Mouse (Mus musculus) adrenal gland, postnatal 4 days (tissue): ENCODE results near the gene Vmn1r219. TPM values are rescaled to one million over a fixed set of nuclear protein-coding genes. Genes with fewer than 3 reads are reported as not detected.
"Not testable (repeated sequence)": the region's sequence is repeated elsewhere in the genome, so short reads cannot be mapped to it uniquely, and the experiment has no call there.

Source experiments
- DNase-seq, 2 experiments: peaks; one replicate each; pipeline ENCODE4 v3.0.0; 2021 to 2022; ENCODE audit warnings: low spot score in 2 of 2, mixed read lengths in 2 of 2
- long read RNA-seq, 2 experiments: library from polyadenylated mRNA; stranded (forward); transcript quantifications; one replicate each; pipeline ENCODE4 v2.0.0; 2021
- total RNA-seq, 2 experiments: library from RNA; stranded (reverse); gene quantifications; 2 replicates each; pipeline ENCODE4 v1.2.3; 2021

The Vmn1r219 gene
- not detected for total RNA-seq
- long read RNA-seq, experiment 1 = 0 reads
- long read RNA-seq, experiment 2 = 0 reads

GRCm38 (mm10) chr13:23159012-23159411 lies at the start of gene Vmn1r219:
Vmn1r219 (plus strand) TSS chr13:23159312.
- DNase-seq = no peak

- not testable (repeated sequence) for DNase-seq
Measured at GRCm38 (mm10) chr13:23118126-23118525, 41.0 kb upstream of the Vmn1r219 start, which contains the start of gene Vmn1r217. Vmn1r217 (minus strand) TSS chr13:23118226.

- no peak for DNase-seq
Measured at GRCm38 (mm10) chr13:23120611-23121010, 38.5 kb upstream of the Vmn1r219 start.

- DNase-seq = no peak
Measured at GRCm38 (mm10) chr13:23133099-23133498, 26.0 kb upstream of the Vmn1r219 start, which contains the start of gene Vmn1r218. Vmn1r218 (plus strand) TSS chr13:23133155.

GRCm38 (mm10) chr13:23133501-23133900 lies 25.6 kb upstream of the Vmn1r219 start:
- no peak for DNase-seq

- no peak for DNase-seq
Measured at GRCm38 (mm10) chr13:23138880-23139279, 20.2 kb upstream of the Vmn1r219 start.

GRCm38 (mm10) chr13:23157848-23158247 lies 1.3 kb upstream of the Vmn1r219 start:
- no peak for DNase-seq

- not testable (repeated sequence) for DNase-seq
Measured at GRCm38 (mm10) chr13:23166471-23166870, 7.4 kb downstream of the Vmn1r219 start.

GRCm38 (mm10) chr13:23187875-23188274 lies 28.8 kb downstream of the Vmn1r219 start, which contains the start of gene Vmn1r220:
Vmn1r220 (minus strand) TSS chr13:23187975.
- no peak for DNase-seq

- DNase-seq = not testable (repeated sequence)
Measured at GRCm38 (mm10) chr13:23203885-23204284, 44.8 kb downstream of the Vmn1r219 start.

GRCm38 (mm10) chr13:23213827-23214226 lies 54.7 kb downstream of the Vmn1r219 start, which contains the start of gene Vmn1r221:
Vmn1r221 (plus strand) TSS chr13:23214127.
- not testable (repeated sequence) for DNase-seq

Other genes starting within 250 kb of the Vmn1r219 start
- gene Vmn1r213, start 151.7 kb upstream of the Vmn1r219 start, total RNA-seq = not detected
- gene Vmn1r214, start 128.9 kb upstream of the Vmn1r219 start, total RNA-seq = not detected
- not detected for gene Vmn1r215, start 91.3 kb upstream of the Vmn1r219 start, total RNA-seq
- not detected for gene Vmn1r217, start 41.1 kb upstream of the Vmn1r219 start, total RNA-seq
- not detected for gene Vmn1r218, start 26.2 kb upstream of the Vmn1r219 start, total RNA-seq
- gene Vmn1r220, start 28.7 kb downstream of the Vmn1r219 start, total RNA-seq = not detected
- not detected for gene Vmn1r221, start 54.8 kb downstream of the Vmn1r219 start, total RNA-seq
- gene Vmn1r222, start 76.6 kb downstream of the Vmn1r219 start, total RNA-seq = not detected
- gene Vmn1r223, start 87.8 kb downstream of the Vmn1r219 start, total RNA-seq = not detected
- 10 to 100 TPM; 22.9 to 23.5 TPM for gene Zfp322a, start 209.9 kb downstream of the Vmn1r219 start, total RNA-seq